Mouse (Mus musculus): Measurements from ENCODE around the gene Wsb1. TPM values are rescaled to one million over a fixed set of nuclear protein-coding genes. Genes with fewer than 3 reads are reported as not detected.
A peak's percentile ranks its signal among the peaks of the same experiment; 100 is the strongest.

The Wsb1 gene
- total and polyA plus RNA-seq, 3 experiments = 66.7 to 345 (median 158) TPM

GRCm38 (mm10) chr11:79253542-79254390, 705 bp downstream of the Wsb1 start:
- Histone ChIP-seq H3K4me1 (ENCODE audit: insufficient read depth, low read depth, low read length) (peaks cover 39% of the 10 kb centered on the region), H3K4me3 (ENCODE audit: low read depth, low read length) (peak overlapping the region; percentile 87), H3K9me3 (replicated peaks) (no peaks in the 10 kb centered on the region), H3K27me3 (ENCODE audit: insufficient read depth, low read length) (no peaks in the 10 kb centered on the region), H3K36me3 (replicated peaks) (peaks cover 30% of the 10 kb centered on the region)
- no peak for TF ChIP-seq POLR2AphosphoS5 (IDR thresholded peaks at IDR 0.05; ENCODE audit: insufficient replicate concordance, low read depth, low read length)
- TF ChIP-seq TAL1 (conservative IDR thresholded peaks at IDR 0.05; ENCODE audit: low read depth, low read length) = no peak
- no peak for TF ChIP-seq GATA2 (IDR thresholded peaks at IDR 0.05; ENCODE audit: borderline replicate concordance, low read depth, low read length)
- no peak for TF ChIP-seq CTCF (IDR thresholded peaks at IDR 0.05; ENCODE audit: low read depth, low read length)
- no peak for TF ChIP-seq GATA1 (IDR thresholded peaks at IDR 0.05; ENCODE audit: borderline replicate concordance, low read length)
- ATAC-seq (ENCODE audit: extremely low read depth, insufficient number of reproducible peaks, low FRiP score, poor library complexity, severe bottlenecking) (no peak), DNase-seq (ENCODE audit: low spot score) (no peak)

- Histone ChIP-seq H3K27me3 (ENCODE audit: insufficient read depth, low read length) (no peaks in the 10 kb centered on the region), H3K9me3 (replicated peaks) (no peaks in the 10 kb centered on the region), H3K36me3 (replicated peaks) (peaks cover 36% of the 10 kb centered on the region), H3K4me3 (ENCODE audit: low read depth, low read length) (peak overlapping the region; percentile 87), H3K4me1 (ENCODE audit: insufficient read depth, low read depth, low read length) (peaks cover 35% of the 10 kb centered on the region)
- peak; percentile 30; the same call in 1 of the 2 replicates for ATAC-seq (ENCODE audit: extremely low read depth, insufficient number of reproducible peaks, low FRiP score, poor library complexity, severe bottlenecking)
- peak; percentile 11 for DNase-seq (ENCODE audit: low spot score)
- TF ChIP-seq GATA1 (IDR thresholded peaks at IDR 0.05; ENCODE audit: borderline replicate concordance, low read length) = no peak
- no peak for TF ChIP-seq GATA2 (IDR thresholded peaks at IDR 0.05; ENCODE audit: borderline replicate concordance, low read depth, low read length)
- TF ChIP-seq TAL1 (conservative IDR thresholded peaks at IDR 0.05; ENCODE audit: low read depth, low read length) = no peak
- TF ChIP-seq CTCF (IDR thresholded peaks at IDR 0.05; ENCODE audit: low read depth, low read length) = no peak
- TF ChIP-seq POLR2AphosphoS5 (IDR thresholded peaks at IDR 0.05; ENCODE audit: insufficient replicate concordance, low read depth, low read length) = no peak
These were observed 1.5 kb downstream of the Wsb1 start for GRCm38 (mm10) chr11:79252881-79253541.

DNA sequence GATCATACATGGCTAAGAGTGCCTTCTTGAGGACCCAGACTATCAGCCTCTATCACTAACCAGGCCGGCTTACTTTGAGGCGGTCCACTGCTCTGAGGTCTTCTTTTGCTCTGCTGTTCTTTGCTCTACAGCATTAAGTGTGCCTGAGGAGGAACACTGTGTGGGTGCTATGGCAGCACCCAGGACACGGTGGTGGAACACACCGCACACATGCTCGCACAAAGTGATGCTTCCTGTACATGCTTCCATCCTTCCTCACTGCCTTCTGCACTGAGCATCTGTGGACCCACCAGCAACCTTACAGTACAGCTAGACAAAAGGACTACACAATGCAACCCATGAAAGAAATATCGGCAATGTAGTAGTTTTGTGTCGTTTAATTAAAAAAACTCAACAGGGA, 15.4 kb downstream of the Wsb1 start:
- no peak for DNase-seq (ENCODE audit: low spot score)
- H3K27me3 ChIP-seq (ENCODE audit: insufficient read depth, low read length) = no peaks in the 10 kb centered on the region
- no peak for ATAC-seq (ENCODE audit: extremely low read depth, insufficient number of reproducible peaks, low FRiP score, poor library complexity, severe bottlenecking)
- peaks cover 62% of the 10 kb centered on the region for H3K36me3 ChIP-seq (replicated peaks)
- peaks cover 6% of the 10 kb centered on the region; the same call in 1 of the 2 replicates for H3K9me3 ChIP-seq (replicated peaks)
- no peaks in the 10 kb centered on the region for H3K4me1 ChIP-seq (ENCODE audit: insufficient read depth, low read depth, low read length)
- TF ChIP-seq GATA1 (IDR thresholded peaks at IDR 0.05; ENCODE audit: borderline replicate concordance, low read length) (no peak), TAL1 (conservative IDR thresholded peaks at IDR 0.05; ENCODE audit: low read depth, low read length) (no peak), CTCF (IDR thresholded peaks at IDR 0.05; ENCODE audit: low read depth, low read length) (no peak), GATA2 (IDR thresholded peaks at IDR 0.05; ENCODE audit: borderline replicate concordance, low read depth, low read length) (no peak), POLR2AphosphoS5 (IDR thresholded peaks at IDR 0.05; ENCODE audit: insufficient replicate concordance, low read depth, low read length) (no peak)
- no peak overlapping the region for H3K4me3 ChIP-seq (ENCODE audit: low read depth, low read length)

DNA sequence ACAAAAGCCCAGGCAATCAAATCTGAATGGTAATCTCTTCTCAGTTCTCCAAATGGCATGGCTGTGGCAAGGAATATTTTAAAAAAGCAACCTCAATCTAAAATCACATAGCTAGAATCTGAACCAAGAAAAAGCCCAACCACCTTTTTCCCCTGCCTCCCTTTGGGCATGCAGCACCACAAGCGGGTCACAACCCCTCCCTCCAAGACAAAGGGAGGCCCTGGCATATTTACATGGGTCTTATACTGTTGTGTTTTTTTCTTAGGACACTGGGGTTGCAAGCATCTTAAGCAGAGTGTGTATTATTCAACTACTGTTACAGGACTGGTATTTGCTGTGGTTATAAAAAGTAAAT, 16.1 kb downstream of the Wsb1 start:
- no peak for DNase-seq (ENCODE audit: low spot score)
- H3K4me3 ChIP-seq (ENCODE audit: low read depth, low read length) = no peak overlapping the region
- H3K36me3 ChIP-seq (replicated peaks) = peaks cover 58% of the 10 kb centered on the region
- no peaks in the 10 kb centered on the region for H3K27me3 ChIP-seq (ENCODE audit: insufficient read depth, low read length)
- ATAC-seq (ENCODE audit: extremely low read depth, insufficient number of reproducible peaks, low FRiP score, poor library complexity, severe bottlenecking) = no peak
- no peaks in the 10 kb centered on the region for H3K4me1 ChIP-seq (ENCODE audit: insufficient read depth, low read depth, low read length)
- TF ChIP-seq GATA1 (IDR thresholded peaks at IDR 0.05; ENCODE audit: borderline replicate concordance, low read length) = no peak
- no peak for TF ChIP-seq POLR2AphosphoS5 (IDR thresholded peaks at IDR 0.05; ENCODE audit: insufficient replicate concordance, low read depth, low read length)
- no peak for TF ChIP-seq TAL1 (conservative IDR thresholded peaks at IDR 0.05; ENCODE audit: low read depth, low read length)
- TF ChIP-seq CTCF (IDR thresholded peaks at IDR 0.05; ENCODE audit: low read depth, low read length) = no peak
- no peak for TF ChIP-seq GATA2 (IDR thresholded peaks at IDR 0.05; ENCODE audit: borderline replicate concordance, low read depth, low read length)
- H3K9me3 ChIP-seq (replicated peaks) = peaks cover 6% of the 10 kb centered on the region; the same call in 1 of the 2 replicates

DNA sequence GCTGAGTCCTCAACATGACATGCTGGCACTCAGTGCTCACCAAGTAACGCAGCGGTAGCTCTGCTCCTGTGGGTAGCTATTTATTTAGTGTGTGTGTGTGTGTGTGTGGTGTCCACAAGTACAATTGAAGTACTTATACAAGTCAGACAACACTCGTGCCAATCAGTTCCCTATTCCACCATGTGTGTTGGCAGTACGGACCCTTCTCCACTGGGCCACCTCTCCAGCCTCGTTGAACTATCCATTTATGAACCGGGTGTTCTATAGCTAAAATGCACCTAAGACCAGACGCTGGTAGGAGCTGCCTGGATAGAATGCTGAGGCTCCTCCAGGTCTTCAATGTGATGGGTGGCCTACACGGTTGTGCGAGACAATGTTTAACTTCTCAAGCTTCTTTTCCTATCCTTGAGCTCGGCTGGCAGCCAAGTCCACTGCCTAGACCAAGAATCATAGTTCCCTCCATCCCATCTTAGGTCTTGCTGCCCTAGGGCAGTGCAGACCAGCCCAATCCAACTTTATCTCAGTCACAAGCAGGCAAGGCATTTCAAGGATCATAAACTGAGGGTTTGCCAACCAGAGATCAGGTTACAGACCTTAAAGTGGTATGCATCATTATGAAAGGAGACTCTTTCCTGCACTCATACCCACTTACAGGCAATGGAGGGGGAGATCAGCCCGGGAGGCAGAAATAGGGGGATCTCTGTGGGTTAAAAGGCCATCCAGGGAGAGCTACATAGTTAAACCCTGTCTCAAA, 16.6 kb downstream of the Wsb1 start:
- Histone ChIP-seq H3K27me3 (ENCODE audit: insufficient read depth, low read length) (no peaks in the 10 kb centered on the region), H3K4me3 (ENCODE audit: low read depth, low read length) (no peak overlapping the region), H3K4me1 (ENCODE audit: insufficient read depth, low read depth, low read length) (no peaks in the 10 kb centered on the region), H3K9me3 (replicated peaks) (peaks cover 6% of the 10 kb centered on the region; the same call in 1 of the 2 replicates), H3K36me3 (replicated peaks) (peaks cover 52% of the 10 kb centered on the region)
- DNase-seq (ENCODE audit: low spot score) (no peak), ATAC-seq (ENCODE audit: extremely low read depth, insufficient number of reproducible peaks, low FRiP score, poor library complexity, severe bottlenecking) (no peak)
- TF ChIP-seq GATA2 (IDR thresholded peaks at IDR 0.05; ENCODE audit: borderline replicate concordance, low read depth, low read length) (no peak), CTCF (IDR thresholded peaks at IDR 0.05; ENCODE audit: low read depth, low read length) (no peak)

DNA sequence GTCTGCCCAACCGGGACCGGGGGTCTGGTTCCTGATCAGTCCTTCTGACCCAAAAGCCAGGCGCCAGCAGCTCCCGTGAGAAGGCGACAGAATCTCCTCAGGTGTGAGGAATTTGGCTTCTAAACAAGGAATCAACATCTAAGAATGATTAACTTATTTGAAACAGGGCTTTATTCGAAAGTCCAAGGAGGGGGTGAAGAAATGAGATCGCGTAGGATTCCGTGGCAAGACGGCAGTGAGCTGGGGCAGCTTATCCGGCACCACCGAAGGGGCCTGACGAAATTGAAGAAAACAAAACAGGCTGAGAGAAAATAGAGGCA, 24.3 kb downstream of the Wsb1 start:
- H3K9me3 ChIP-seq (replicated peaks) = no peaks in the 10 kb centered on the region
- ATAC-seq (ENCODE audit: extremely low read depth, insufficient number of reproducible peaks, low FRiP score, poor library complexity, severe bottlenecking) (no peak), DNase-seq (ENCODE audit: low spot score) (no peak)
- H3K27me3 ChIP-seq (ENCODE audit: insufficient read depth, low read length) = peaks cover 19% of the 10 kb centered on the region
- no peak for TF ChIP-seq GATA1 (IDR thresholded peaks at IDR 0.05; ENCODE audit: borderline replicate concordance, low read length)
- no peak for TF ChIP-seq POLR2AphosphoS5 (IDR thresholded peaks at IDR 0.05; ENCODE audit: insufficient replicate concordance, low read depth, low read length)
- no peak for TF ChIP-seq GATA2 (IDR thresholded peaks at IDR 0.05; ENCODE audit: borderline replicate concordance, low read depth, low read length)
- TF ChIP-seq CTCF (IDR thresholded peaks at IDR 0.05; ENCODE audit: low read depth, low read length) = no peak
- TF ChIP-seq TAL1 (conservative IDR thresholded peaks at IDR 0.05; ENCODE audit: low read depth, low read length) = no peak
- H3K4me3 ChIP-seq (ENCODE audit: low read depth, low read length) = no peak overlapping the region
- H3K36me3 ChIP-seq (replicated peaks) = no peaks in the 10 kb centered on the region
- H3K4me1 ChIP-seq (ENCODE audit: insufficient read depth, low read depth, low read length) = 0 out of 2 replicates have a peak, but pooled peaks cover 2% of the 10 kb centered on the region
